Mouse (Mus musculus) lung, postnatal 0 days (tissue): ENCODE measurements around the gene Ccdc113. TPM values are rescaled to one million over a fixed set of nuclear protein-coding genes. Genes with fewer than 3 reads are reported as not detected.

Source experiments
- ATAC-seq: fragments of 200-750 bp; cut with Nextera tagmentation; 2 replicates; pipeline ENCODE4 v1.8.0; 2017; ENCODE audit warnings: moderate library complexity
- DNase-seq: peaks from one replicate; pipeline ENCODE4 v3.0.0-alpha.2; 2016; ENCODE audit warnings: low spot score
- H3K27ac ChIP-seq: fragments of 300-500 bp; sonication (generic); 2 replicates; pipeline ENCODE4 v1.5.1; 2014; ENCODE audit warnings: antibody characterized with exemption, mild to moderate bottlenecking, low read length, mixed read lengths
- H3K27me3 ChIP-seq: fragments of 300-500 bp; sonication (generic); replicated peaks from 2 replicates; pipeline ENCODE4 v1.6.1; 2014; ENCODE audit warnings: low read length, mixed read lengths; ENCODE audit not compliant: insufficient read depth
- H3K36me3 ChIP-seq: fragments of 300-500 bp; sonication (generic); 2 replicates; pipeline ENCODE4 v1.6.1; 2014; ENCODE audit warnings: low read length, mixed read lengths; ENCODE audit not compliant: insufficient read depth
- H3K4me1 ChIP-seq: fragments of 300-500 bp; sonication (generic); 2 replicates; pipeline ENCODE4 v1.6.1; 2014; ENCODE audit warnings: antibody characterized with exemption, low read depth, low read length, mixed read lengths; ENCODE audit not compliant: insufficient read depth
- H3K4me2 ChIP-seq: fragments of 300-500 bp; sonication (generic); replicated peaks from 2 replicates; pipeline ENCODE4 v1.6.1; 2014; ENCODE audit warnings: low read depth, mild to moderate bottlenecking, low read length, moderate library complexity, mixed read lengths
- H3K4me3 ChIP-seq: fragments of 300-500 bp; sonication (generic); 2 replicates; pipeline ENCODE4 v1.5.1; 2014; ENCODE audit warnings: low read depth, low read length
- H3K9ac ChIP-seq: fragments of 300-500 bp; sonication (generic); replicated peaks from 2 replicates; pipeline ENCODE4 v1.6.1; 2014; ENCODE audit warnings: low read depth, mild to moderate bottlenecking
- H3K9me3 ChIP-seq: fragments of 300-500 bp; sonication (generic); 2 replicates; pipeline ENCODE4 v1.6.1; 2016; ENCODE audit warnings: low read length, mixed read lengths
- CTCF ChIP-seq: IDR thresholded peaks from 2 replicates; pipeline ENCODE4 v1.5.1; 2016; ENCODE audit warnings: antibody characterized with exemption, mild to moderate bottlenecking
- EP300 ChIP-seq: IDR thresholded peaks from 2 replicates; pipeline ENCODE4 v1.6.1; 2016; ENCODE audit warnings: antibody characterized with exemption, mild to moderate bottlenecking, control low read depth
- WGBS: fragments of 180-500 bp; shearing (Covaris S2); extraction: QIAGEN DNeasy Blood & Tissue Kit; methylation state at CpG from one replicate; pipeline ENCODE4 v1.1.7; 2014; 5-methylcytosine and 5-hydroxymethylcytosine counted together
- polyA plus RNA-seq: library from polyadenylated mRNA; unstranded; fragments of >200 nt; fragmentation: Nextera tagmentation; extraction: Ambion mirVana; gene quantifications from 2 replicates; pipeline ENCODE4 v1.2.1, GENCODE M21; 2015

Gene Ccdc113
- polyA plus RNA-seq, 1 experiment from 2014 or later: 13.1 TPM

DNA sequence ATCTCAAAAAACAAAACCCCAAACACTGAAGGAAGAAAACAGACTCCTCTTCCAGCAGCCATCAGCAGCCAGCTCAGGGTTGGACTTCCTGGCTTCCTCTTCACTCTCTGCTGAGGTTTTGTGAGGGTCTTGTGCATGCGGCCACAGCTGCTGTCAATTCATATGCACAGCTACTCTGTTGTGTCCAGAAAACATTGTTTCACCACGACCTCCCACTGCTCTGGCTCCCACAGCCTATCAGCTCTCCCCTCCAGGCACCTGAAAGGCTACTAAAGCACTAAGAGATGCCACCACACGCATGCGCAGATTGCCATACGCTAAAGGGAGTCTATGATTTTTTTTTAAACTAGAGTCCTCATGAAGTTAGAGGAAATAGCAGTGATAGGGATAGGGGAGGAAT, 29.1 kb upstream of the Ccdc113 start:
- Histone ChIP-seq H3K4me2 (no peak overlapping the region), H3K27ac (no peak overlapping the region), H3K9me3 (no peaks in the 10 kb centered on the region), H3K27me3 (no peaks in the 10 kb centered on the region), H3K4me1 (no peaks in the 10 kb centered on the region), H3K36me3 (no peaks in the 10 kb centered on the region), H3K4me3 (no peak overlapping the region), H3K9ac (no peak overlapping the region)
- DNase-seq (no peak), ATAC-seq (no peak)
- WGBS: 67% methylated on average over 5 of the region's 5 CpGs
- TF ChIP-seq CTCF (no peak), EP300 (no peak)

DNA sequence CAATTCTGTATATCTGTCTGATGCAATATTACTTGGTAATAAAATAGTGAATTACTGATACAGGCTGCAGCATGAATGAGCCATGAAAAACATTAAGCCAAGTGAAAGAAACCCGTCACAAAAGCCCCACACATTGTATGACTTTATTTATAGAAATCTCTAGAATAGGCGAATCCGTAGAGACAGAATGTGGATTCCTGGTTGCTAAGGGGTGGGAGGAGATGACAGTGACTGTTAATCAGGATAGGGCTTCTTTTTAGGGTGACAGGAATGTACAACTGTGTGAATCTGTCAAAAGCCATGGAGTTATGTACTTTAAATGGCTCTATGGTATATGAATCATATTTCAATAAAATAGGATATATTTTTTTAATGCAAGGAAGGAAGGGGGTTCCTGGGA, 28.3 kb upstream of the Ccdc113 start:
- Histone ChIP-seq H3K4me3 (no peak overlapping the region), H3K36me3 (no peaks in the 10 kb centered on the region), H3K9me3 (no peaks in the 10 kb centered on the region), H3K4me2 (no peak overlapping the region), H3K27ac (no peak overlapping the region), H3K27me3 (no peaks in the 10 kb centered on the region), H3K4me1 (no peaks in the 10 kb centered on the region), H3K9ac (no peak overlapping the region)
- TF ChIP-seq CTCF: no peak
- TF ChIP-seq EP300: no peak
- DNase-seq (no peak), ATAC-seq (no peak)
- WGBS: 66% methylated on average over 3 of the region's 3 CpGs

DNA sequence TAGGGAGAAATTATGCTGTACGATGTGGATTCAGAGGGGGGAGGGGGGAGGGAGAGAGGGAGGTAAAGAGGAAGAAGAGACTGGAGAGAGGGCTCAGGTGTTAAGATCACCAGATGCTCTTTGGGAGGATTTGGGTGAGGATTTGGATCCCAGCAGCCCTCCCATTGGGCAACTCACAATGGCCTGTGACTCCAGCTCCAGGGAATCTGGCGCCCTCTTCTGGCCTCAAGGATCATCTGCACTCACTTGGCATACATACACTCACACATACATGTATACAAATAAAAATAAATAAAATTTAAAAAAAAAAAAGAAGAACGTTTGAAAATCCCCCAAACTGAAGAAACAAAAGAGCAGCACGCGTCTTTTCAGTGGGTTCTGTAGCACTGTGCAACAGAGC, 27.6 kb upstream of the Ccdc113 start:
- Histone ChIP-seq H3K27me3 (no peaks in the 10 kb centered on the region), H3K9me3 (no peaks in the 10 kb centered on the region), H3K9ac (no peak overlapping the region), H3K4me2 (no peak overlapping the region), H3K27ac (no peak overlapping the region), H3K4me3 (no peak overlapping the region), H3K4me1 (no peaks in the 10 kb centered on the region), H3K36me3 (no peaks in the 10 kb centered on the region)
- 70% methylated on average over 5 of the region's 5 CpGs for WGBS
- ATAC-seq (no peak), DNase-seq (no peak)
- TF ChIP-seq EP300 (no peak), CTCF (0 out of 2 replicates have a peak, but pooled peaks have one; percentile 11)

DNA sequence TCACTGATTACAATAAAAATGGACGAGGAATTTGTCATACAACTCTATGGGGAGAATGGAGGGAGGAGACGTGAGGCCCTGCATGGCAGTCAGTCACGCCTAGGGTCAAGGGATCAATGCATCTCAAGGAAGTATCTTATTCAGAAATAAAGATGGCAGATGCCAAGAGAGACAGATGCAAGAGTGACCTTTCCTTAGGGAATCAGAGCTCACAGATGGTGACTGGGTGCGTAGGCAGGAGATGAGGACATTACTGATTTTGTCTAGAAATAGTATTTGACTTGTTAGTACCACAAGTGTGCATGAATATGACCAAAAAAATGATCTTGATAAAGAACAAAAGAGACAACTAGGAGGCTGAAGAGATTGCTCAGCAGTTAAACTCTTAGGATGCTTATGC, 21.6 kb upstream of the Ccdc113 start:
- H3K27me3 ChIP-seq: no peaks in the 10 kb centered on the region
- H3K4me3 ChIP-seq: no peak overlapping the region
- no peak for DNase-seq
- no peaks in the 10 kb centered on the region for H3K4me1 ChIP-seq
- H3K27ac ChIP-seq: no peak overlapping the region
- H3K4me2 ChIP-seq: no peak overlapping the region
- 60% methylated on average over 4 of the region's 4 CpGs for WGBS
- no peaks in the 10 kb centered on the region for H3K9me3 ChIP-seq
- no peaks in the 10 kb centered on the region for H3K36me3 ChIP-seq
- H3K9ac ChIP-seq: no peak overlapping the region
- TF ChIP-seq EP300 (no peak), CTCF (no peak)
- no peak for ATAC-seq

DNA sequence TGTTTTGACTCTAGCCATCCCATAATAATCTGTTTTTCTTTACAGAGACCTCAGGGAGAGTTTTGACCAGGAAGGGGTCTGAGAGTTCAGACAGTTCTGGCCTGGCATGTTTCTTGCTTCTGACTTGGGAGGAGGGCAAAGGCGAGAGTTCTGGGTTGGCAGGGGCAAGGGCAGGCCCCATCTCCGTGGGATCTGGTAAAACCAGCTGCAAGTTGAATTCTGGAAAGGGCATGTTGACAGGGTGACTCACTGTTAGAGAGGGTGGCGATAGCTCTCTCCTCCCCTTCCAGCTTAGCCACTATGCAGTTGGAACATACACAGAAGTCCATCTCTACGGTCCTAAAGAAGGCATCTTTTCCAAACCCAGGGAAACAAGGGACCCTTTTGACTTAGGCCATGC, 20.7 kb upstream of the Ccdc113 start:
- ATAC-seq: peak; percentile 52; the same call in 1 of the 2 replicates
- H3K9me3 ChIP-seq: no peaks in the 10 kb centered on the region
- no peaks in the 10 kb centered on the region for H3K4me1 ChIP-seq
- H3K9ac ChIP-seq: no peak overlapping the region
- H3K27ac ChIP-seq: no peak overlapping the region
- peak; percentile 24 for DNase-seq
- H3K36me3 ChIP-seq: no peaks in the 10 kb centered on the region
- WGBS: 70% methylated on average over 4 of the region's 4 CpGs
- H3K4me3 ChIP-seq: no peak overlapping the region
- no peaks in the 10 kb centered on the region for H3K27me3 ChIP-seq
- no peak overlapping the region for H3K4me2 ChIP-seq
- TF ChIP-seq EP300: no peak
- no peak for TF ChIP-seq CTCF

DNA sequence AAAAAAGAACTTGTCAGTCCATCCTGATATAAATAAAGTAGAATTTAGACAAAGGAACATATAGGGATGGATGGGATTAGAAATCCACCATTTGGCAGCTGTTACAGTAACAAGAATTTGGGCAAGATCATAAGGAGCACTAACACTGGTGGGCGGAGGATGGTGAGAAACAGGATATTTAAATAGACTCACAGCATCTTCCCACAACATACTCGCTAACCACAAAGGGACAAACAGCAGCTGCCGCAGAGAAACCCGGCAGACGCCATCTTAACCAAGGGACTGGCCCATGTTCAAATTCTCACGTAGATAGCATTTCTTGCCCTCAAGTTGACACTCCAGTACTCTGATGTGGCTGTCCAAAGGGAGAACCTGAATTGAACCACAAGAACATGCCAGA, 17.0 kb upstream of the Ccdc113 start:
- H3K4me2 ChIP-seq: no peak overlapping the region
- no peak overlapping the region for H3K27ac ChIP-seq
- 82% methylated on average over 6 of the region's 6 CpGs for WGBS
- no peak overlapping the region for H3K9ac ChIP-seq
- TF ChIP-seq CTCF (no peak), EP300 (no peak)
- no peaks in the 10 kb centered on the region for H3K27me3 ChIP-seq
- no peak overlapping the region for H3K4me3 ChIP-seq
- H3K9me3 ChIP-seq: no peaks in the 10 kb centered on the region
- no peak for ATAC-seq
- DNase-seq: no peak
- H3K4me1 ChIP-seq: no peaks in the 10 kb centered on the region
- no peaks in the 10 kb centered on the region for H3K36me3 ChIP-seq

DNA sequence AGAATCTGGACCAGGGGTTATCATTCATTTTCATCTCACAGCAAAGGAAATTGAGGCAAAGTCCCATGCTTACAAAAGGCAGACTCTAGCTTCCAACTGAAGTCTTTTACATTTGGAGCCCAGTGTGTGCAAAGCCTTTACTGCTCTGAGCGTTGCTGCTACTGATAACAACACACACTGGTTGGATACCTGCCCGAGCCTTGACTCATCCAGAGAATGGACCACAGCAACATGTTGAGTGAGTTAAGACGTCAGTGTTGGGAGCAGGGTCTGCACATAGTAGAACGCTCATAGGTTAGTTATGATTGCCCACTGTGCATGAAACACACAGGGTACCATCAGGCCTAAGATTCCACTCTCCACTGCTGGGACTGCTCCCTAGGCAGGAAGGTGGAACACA, 9.9 kb upstream of the Ccdc113 start:
- Histone ChIP-seq H3K4me3 (no peak overlapping the region), H3K9ac (no peak overlapping the region), H3K36me3 (no peaks in the 10 kb centered on the region), H3K4me1 (no peaks in the 10 kb centered on the region), H3K9me3 (no peaks in the 10 kb centered on the region), H3K27ac (no peak overlapping the region), H3K27me3 (no peaks in the 10 kb centered on the region), H3K4me2 (no peak overlapping the region)
- TF ChIP-seq EP300 (no peak), CTCF (no peak)
- DNase-seq (no peak), ATAC-seq (no peak)
- WGBS: 82% methylated on average over 4 of the region's 4 CpGs
